In genomic region chr15:98992086-98992912, GRCm38 (mm10) we compare ENCODE assay signal across 8 mouse cellular contexts. TPM values are rescaled to one million over a fixed set of nuclear protein-coding genes. Genes with fewer than 3 reads are reported as not detected.
DNase-seq lines count a peak whose midpoint lies in the region; ATAC-seq and TF ChIP-seq lines count a peak whose summit lies in the region.

No protein-coding gene starts in this region.

- peak overlapping the region; percentile 97 for H3K27ac ChIP-seq in heart, embryonic 12.5 days (ENCODE audit: poor library complexity, severe bottlenecking)
- H3K27ac ChIP-seq in liver, embryonic 14.5 days = no peak overlapping the region

- no peak for ATAC-seq in heart, embryonic 12.5 days (ENCODE audit: insufficient number of reproducible peaks, low FRiP score)
- peak; percentile 55; the same call in 1 of the 2 replicates for ATAC-seq in liver, embryonic 14.5 days (ENCODE audit: insufficient read depth)

- no peak for TF ChIP-seq EP300 in liver, embryonic 14.5 days (IDR thresholded peaks at IDR 0.05; ENCODE audit: low read depth)

- peak overlapping the region; percentile 77 for H3K4me2 ChIP-seq in heart, embryonic 12.5 days
- peak overlapping the region; percentile 71 for H3K4me2 ChIP-seq in liver, embryonic 14.5 days (ENCODE audit: low read depth)

- WGBS in heart, embryonic 12.5 days = 31% methylated on average over 17 of the region's 17 CpGs
- 26% methylated on average over 17 of the region's 17 CpGs for WGBS in liver, embryonic 14.5 days (ENCODE audit: insufficient replicate concordance)

- TF ChIP-seq CTCF in liver, embryonic 14.5 days (IDR thresholded peaks at IDR 0.05; ENCODE audit: low read depth) = no peak

- peak overlapping the region; percentile 77 for H3K9ac ChIP-seq in heart, embryonic 12.5 days
- peak overlapping the region; percentile 58 for H3K9ac ChIP-seq in liver, embryonic 14.5 days (replicated peaks)

- no peaks in the 10 kb centered on the region for H3K36me3 ChIP-seq in heart, embryonic 12.5 days
- no peaks in the 10 kb centered on the region for H3K36me3 ChIP-seq in liver, embryonic 14.5 days (replicated peaks; ENCODE audit: control insufficient read depth, insufficient read depth, low read depth)

- no peaks in the 10 kb centered on the region for H3K27me3 ChIP-seq in heart, embryonic 12.5 days (replicated peaks)
- H3K27me3 ChIP-seq in liver, embryonic 14.5 days (ENCODE audit: control insufficient read depth, insufficient read depth, low read length) = no peaks in the 10 kb centered on the region

- no peaks in the 10 kb centered on the region for H3K9me3 ChIP-seq in heart, embryonic 12.5 days (replicated peaks)
- H3K9me3 ChIP-seq in liver, embryonic 14.5 days (ENCODE audit: control insufficient read depth, low read length) = no peaks in the 10 kb centered on the region

- H3K4me3 ChIP-seq in heart, embryonic 12.5 days = peak overlapping the region; percentile 48
- H3K4me3 ChIP-seq in liver, embryonic 14.5 days (ENCODE audit: insufficient read depth in 1 of 2, low read depth in 2 of 2, low read length in 2 of 2) = peak overlapping the region; percentile 36 to 47

- DNase-seq in right cerebral cortex, adult 18-20 months = peak; percentile 83
- no peak for DNase-seq in right cerebral cortex, postnatal 4 days
- peak; percentile 46 for DNase-seq in embryo, embryonic 10 days (ENCODE audit: low spot score)
- peak; percentile 49 to 60 for DNase-seq in kidney, postnatal 25 days
- peak in 1 of 3 experiments; percentile 52 for DNase-seq in liver, embryonic 14.5 days (ENCODE audit: low read depth in 3 of 3, low spot score in 3 of 3)
- peak; percentile 33 for DNase-seq in neural tube, embryonic 10.5 days (ENCODE audit: extremely low spot score, low spot score)
- DNase-seq in thymus, postnatal 36 days = peak; percentile 53 to 54

- H3K4me1 ChIP-seq in heart, embryonic 12.5 days (replicated peaks) = peaks cover 74% of the 10 kb centered on the region
- H3K4me1 ChIP-seq in liver, embryonic 14.5 days (replicated peaks; ENCODE audit: control insufficient read depth in 2 of 2, insufficient read depth in 2 of 2, low read length in 1 of 2) = peaks cover 0 to 18% of the 10 kb centered on the region in 2 experiments

RNA-seq across cellular contexts. Expression of gene Tuba1c, which starts 37.4 kb away (rescaled TPM):
- 135 and 139 TPM in 2 replicates for polyA plus RNA-seq in heart, embryonic 12.5 days (2016; fragmentation: Nextera tagmentation; extraction: Ambion mirVana)
- 273 and 373 TPM in 2 replicates for polyA plus RNA-seq in liver, embryonic 14.5 days (2012; rRNA removed)
- 277 and 278 TPM in 2 replicates for polyA plus RNA-seq in liver, embryonic 14.5 days (2014; fragmentation: Nextera tagmentation; extraction: Ambion mirVana)

RNA-seq across cellular contexts. Expression of gene Tuba1a, which starts 38.8 kb away (rescaled TPM):
- 1,110 and 1,118 TPM in 2 replicates for polyA plus RNA-seq in heart, embryonic 12.5 days (2016; fragmentation: Nextera tagmentation; extraction: Ambion mirVana)
- polyA plus RNA-seq in liver, embryonic 14.5 days (2012; rRNA removed) = 44.7 and 62.0 TPM in 2 replicates
- polyA plus RNA-seq in liver, embryonic 14.5 days (2014; fragmentation: Nextera tagmentation; extraction: Ambion mirVana) = 60.1 and 69.0 TPM in 2 replicates

RNA-seq across cellular contexts. Expression of gene Gm49450, which starts 38.9 kb away (rescaled TPM):
- polyA plus RNA-seq in heart, embryonic 12.5 days (2016; fragmentation: Nextera tagmentation; extraction: Ambion mirVana) = not detected in 2 replicates
- 0.15 and 6.4 TPM in 2 replicates for polyA plus RNA-seq in liver, embryonic 14.5 days (2012; rRNA removed)
- not detected in 2 replicates for polyA plus RNA-seq in liver, embryonic 14.5 days (2014; fragmentation: Nextera tagmentation; extraction: Ambion mirVana)

RNA-seq across cellular contexts. Expression of gene Tuba1b, which starts 57.9 kb away (rescaled TPM):
- 1,481 and 1,517 TPM in 2 replicates for polyA plus RNA-seq in heart, embryonic 12.5 days (2016; fragmentation: Nextera tagmentation; extraction: Ambion mirVana)
- polyA plus RNA-seq in liver, embryonic 14.5 days (2012; rRNA removed) = 1,442 and 1,688 TPM in 2 replicates
- polyA plus RNA-seq in liver, embryonic 14.5 days (2014; fragmentation: Nextera tagmentation; extraction: Ambion mirVana) = 1,211 and 1,290 TPM in 2 replicates

Comparison
In these comparisons a context has a peak if more than half of its experiments do, and no peak if none do; other contexts are left out.
1. RNA of gene Tuba1a, which starts 38.8 kb away (polyA plus RNA-seq): 1,110 to 1,118 TPM in heart, embryonic 12.5 days; 44.7 to 69.0 TPM in liver, embryonic 14.5 days; every median in the first group is over 10 times any median in the second.